Comparison of ENCODE assay signal across 7 mouse cellular contexts in genomic region chr17:68002608-68003595, GRCm38 (mm10). TPM values are rescaled to one million over a fixed set of nuclear protein-coding genes. Genes with fewer than 3 reads are reported as not detected.
A peak's percentile ranks its signal among the peaks of the same experiment; 100 is the strongest.
DNase-seq lines count a peak whose midpoint lies in the region; ATAC-seq and TF ChIP-seq lines count a peak whose summit lies in the region.

No protein-coding gene starts in this region.

- peak overlapping the region; percentile 82 for H3K4me2 ChIP-seq in hindbrain, embryonic 12.5 days (replicated peaks)

- no peak for ATAC-seq in hindbrain, embryonic 12.5 days (ENCODE audit: low FRiP score)

- H3K27me3 ChIP-seq in E14TG2a.4 (ENCODE audit: insufficient read depth, low read length) = no peaks in the 10 kb centered on the region
- H3K27me3 ChIP-seq in hindbrain, embryonic 12.5 days = no peaks in the 10 kb centered on the region

- peak overlapping the region; percentile 85 for H3K4me3 ChIP-seq in E14TG2a.4 (replicated peaks; ENCODE audit: low read length)
- H3K4me3 ChIP-seq in hindbrain, embryonic 12.5 days = peak overlapping the region; percentile 76

- no peak for TF ChIP-seq CTCF in E14TG2a.4 (conservative IDR thresholded peaks at IDR 0.05; ENCODE audit: low read length)

- no peak overlapping the region; the same call in 1 of the 2 replicates for H3K9ac ChIP-seq in hindbrain, embryonic 12.5 days

- H3K36me3 ChIP-seq in E14TG2a.4 (ENCODE audit: insufficient read depth, low read length) = no peaks in the 10 kb centered on the region
- H3K36me3 ChIP-seq in hindbrain, embryonic 12.5 days = no peaks in the 10 kb centered on the region

- no peaks in the 10 kb centered on the region for H3K9me3 ChIP-seq in E14TG2a.4 (ENCODE audit: low read length)
- no peaks in the 10 kb centered on the region for H3K9me3 ChIP-seq in hindbrain, embryonic 12.5 days (replicated peaks)

- peaks cover 39% of the 10 kb centered on the region for H3K4me1 ChIP-seq in E14TG2a.4 (replicated peaks; ENCODE audit: low read depth, low read length)
- H3K4me1 ChIP-seq in hindbrain, embryonic 12.5 days = peaks cover 12% of the 10 kb centered on the region

- WGBS in hindbrain, embryonic 12.5 days = 36% methylated on average over 17 of the region's 17 CpGs

- peak; percentile 78 for DNase-seq in Muller cell, postnatal 12 days (ENCODE audit: inconsistent ontology term)
- peak; percentile 26 for DNase-seq in lung, postnatal 36 days
- DNase-seq in adrenal gland, postnatal 4 days (ENCODE audit: low spot score in 2 of 2) = no peak
- DNase-seq in ovary, postnatal 10 days (ENCODE audit: low spot score) = no peak
- no peak for DNase-seq in urinary bladder, postnatal 14 days (ENCODE audit: low spot score)

- no peak overlapping the region; the same call in 1 of the 2 replicates for H3K27ac ChIP-seq in hindbrain, embryonic 12.5 days

RNA-seq across cellular contexts. Expression of gene Arhgap28, which starts 1.0 kb away (rescaled TPM):
- 40.9 and 44.2 TPM in 2 replicates for polyA plus RNA-seq in hindbrain, embryonic 12.5 days (2016; fragmentation: Nextera tagmentation; extraction: Ambion mirVana)
- 10 to 100 TPM; 18.7 to 22.7 TPM for total RNA-seq in adrenal gland, postnatal 4 days (2021)

Comparison
In these comparisons a context has a peak if more than half of its experiments do, and no peak if none do; other contexts are left out.
1. DNase-seq: peak in Muller cell, postnatal 12 days (single experiment) and lung, postnatal 36 days (single experiment); none in adrenal gland, postnatal 4 days (0 of 2), ovary, postnatal 10 days (single experiment) and urinary bladder, postnatal 14 days (single experiment).